Mouse (Mus musculus): ENCODE data around the gene Ttyh2. TPM values are rescaled to one million over a fixed set of nuclear protein-coding genes. Genes with fewer than 3 reads are reported as not detected.

Ttyh2 gene
- polyA plus RNA-seq, 1 experiment from 2014 or later: 9.3 TPM

DNA sequence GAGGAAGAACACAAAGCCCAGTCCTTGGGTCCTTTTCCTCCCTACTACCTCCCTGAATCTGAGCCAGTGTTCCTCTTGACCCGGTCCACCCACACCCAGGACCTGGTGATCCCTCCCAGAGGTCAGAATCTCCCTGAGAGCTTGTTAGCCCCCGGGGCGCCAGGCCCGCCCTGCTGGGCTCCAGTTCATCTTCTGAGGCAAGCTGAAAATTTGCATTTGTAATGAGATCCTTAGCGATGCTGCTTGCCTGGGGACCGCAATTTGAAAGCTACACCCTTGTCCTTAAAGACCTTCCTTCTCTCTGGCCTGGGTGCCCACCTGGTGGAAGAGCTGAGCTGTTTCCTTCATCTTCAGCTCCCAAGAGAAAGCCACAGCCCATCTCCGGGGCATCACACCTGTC is 17.4 kb downstream of the Ttyh2 start:
- H3K4me2 ChIP-seq: no peak overlapping the region

DNA sequence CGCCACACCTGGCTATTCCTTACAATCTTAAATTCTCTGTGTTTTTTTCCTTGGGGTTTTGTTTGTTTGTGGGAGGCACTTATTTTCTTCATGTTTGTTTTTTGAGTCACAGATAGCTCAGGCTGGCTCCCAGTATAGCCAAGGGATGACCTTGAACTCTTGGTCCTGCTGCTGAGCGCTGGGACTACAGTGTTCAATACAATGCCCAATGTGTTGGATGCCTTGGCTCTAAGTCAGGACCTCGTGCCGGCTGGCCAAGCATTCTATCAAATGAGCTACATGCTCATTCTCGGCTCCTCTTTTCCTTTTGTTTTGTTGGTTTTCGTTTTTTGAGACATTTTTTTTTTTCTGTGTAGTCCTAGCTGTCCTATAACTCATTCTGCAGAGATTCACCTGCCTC is 18.2 kb downstream of the Ttyh2 start:
- Histone ChIP-seq H3K36me3 (no peaks in the 10 kb centered on the region), H3K4me3 (no peak overlapping the region), H3K4me1 (replicated peaks) (no peaks in the 10 kb centered on the region), H3K4me2 (no peak overlapping the region), H3K9ac (no peak overlapping the region), H3K27ac (no peak overlapping the region), H3K9me3 (replicated peaks) (no peaks in the 10 kb centered on the region), H3K27me3 (no peaks in the 10 kb centered on the region)
- no peak for ATAC-seq (replicated peaks; ENCODE audit: insufficient number of reproducible peaks, insufficient read depth, low FRiP score, low read depth)
- 79% methylated on average over 6 of the region's 6 CpGs for WGBS

More for the DNA sequence above, 17.4 kb downstream of the Ttyh2 start:
- H3K36me3 ChIP-seq: no peaks in the 10 kb centered on the region
- ATAC-seq (replicated peaks; ENCODE audit: insufficient number of reproducible peaks, insufficient read depth, low FRiP score, low read depth): no peak
- H3K4me3 ChIP-seq: no peak overlapping the region
- H3K27me3 ChIP-seq: no peaks in the 10 kb centered on the region
- H3K27ac ChIP-seq: no peak overlapping the region
- H3K9ac ChIP-seq: no peak overlapping the region
- H3K4me1 ChIP-seq (replicated peaks): no peaks in the 10 kb centered on the region
- whole genome bisulfite sequencing: 63% methylated on average over 7 of the region's 7 CpGs
- no peaks in the 10 kb centered on the region for H3K9me3 ChIP-seq (replicated peaks)

DNA sequence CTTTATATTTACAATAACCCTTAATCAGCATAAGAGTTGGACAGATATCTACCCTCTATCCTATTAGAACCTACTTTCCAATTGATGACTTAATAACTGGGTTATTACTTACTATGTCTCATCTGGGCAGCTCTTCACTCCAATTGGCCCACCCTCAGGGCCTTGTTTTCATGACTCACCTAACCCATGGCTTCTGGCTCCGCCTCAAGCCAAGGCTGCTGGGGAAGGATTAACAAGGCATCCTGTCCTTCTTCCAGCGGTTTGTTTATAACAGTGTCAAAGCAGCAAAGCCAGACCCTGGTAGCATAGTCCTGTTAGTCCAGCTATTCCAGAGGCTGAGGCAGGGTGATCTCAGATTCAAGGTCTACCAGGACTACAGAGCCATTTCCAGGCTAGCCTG is 19.2 kb downstream of the Ttyh2 start:
- no peak overlapping the region for H3K9ac ChIP-seq
- ATAC-seq (replicated peaks; ENCODE audit: insufficient number of reproducible peaks, insufficient read depth, low FRiP score, low read depth): no peak
- no peak overlapping the region for H3K27ac ChIP-seq
- H3K36me3 ChIP-seq: no peaks in the 10 kb centered on the region
- H3K9me3 ChIP-seq (replicated peaks): no peaks in the 10 kb centered on the region
- 78% methylated on average over 2 of the region's 2 CpGs for WGBS
- H3K4me1 ChIP-seq (replicated peaks): no peaks in the 10 kb centered on the region
- H3K27me3 ChIP-seq: no peaks in the 10 kb centered on the region
- no peak overlapping the region for H3K4me2 ChIP-seq
- no peak overlapping the region for H3K4me3 ChIP-seq

DNA sequence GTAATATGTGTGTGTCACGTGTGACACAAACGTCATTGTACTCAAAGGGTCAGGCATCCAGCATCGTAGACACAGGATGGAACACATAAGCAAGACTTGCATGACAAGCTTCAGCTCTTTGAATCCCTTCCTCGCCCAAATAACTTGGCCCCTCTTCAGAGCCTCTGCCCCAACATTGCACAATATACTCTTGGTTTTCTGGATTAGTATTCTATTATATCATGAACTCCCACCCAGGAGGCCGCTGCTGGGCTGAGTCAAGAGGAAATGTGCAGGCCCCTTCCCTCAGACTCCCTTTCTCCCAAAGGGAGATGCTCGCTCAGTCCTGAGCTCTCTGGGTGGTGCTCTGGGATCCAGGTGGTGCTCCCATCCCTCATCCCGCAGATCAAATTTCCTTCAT is 23.3 kb downstream of the Ttyh2 start:
- H3K27ac ChIP-seq: no peak overlapping the region
- no peaks in the 10 kb centered on the region for H3K36me3 ChIP-seq
- peaks cover 3% of the 10 kb centered on the region for H3K4me1 ChIP-seq (replicated peaks)
- no peak for ATAC-seq (replicated peaks; ENCODE audit: insufficient number of reproducible peaks, insufficient read depth, low FRiP score, low read depth)
- H3K9ac ChIP-seq: no peak overlapping the region
- no peaks in the 10 kb centered on the region for H3K9me3 ChIP-seq (replicated peaks)
- no peaks in the 10 kb centered on the region for H3K27me3 ChIP-seq
- 85% methylated on average over 7 of the region's 7 CpGs for WGBS
- H3K4me3 ChIP-seq: no peak overlapping the region
- no peak overlapping the region for H3K4me2 ChIP-seq

DNA sequence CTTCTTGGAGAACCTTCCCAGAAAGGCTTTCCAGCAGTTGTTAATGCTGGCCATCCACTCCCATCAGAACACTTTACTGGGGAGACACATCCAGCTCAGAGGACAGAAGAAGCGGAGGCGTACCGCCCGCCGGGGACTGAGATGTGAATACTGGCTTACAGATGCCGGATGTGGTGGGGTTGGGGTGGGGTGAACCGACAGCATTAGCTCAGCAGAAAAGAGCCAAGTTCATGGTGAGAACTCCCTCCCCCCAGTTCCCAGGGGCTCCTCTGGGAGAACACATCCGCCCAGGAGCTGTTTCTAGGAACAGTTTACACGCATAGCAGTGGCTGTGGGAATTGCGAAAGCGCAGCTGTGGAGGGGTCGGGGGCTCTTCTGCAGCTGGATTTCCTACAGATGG is 24.3 kb downstream of the Ttyh2 start:
- ATAC-seq (replicated peaks; ENCODE audit: insufficient number of reproducible peaks, insufficient read depth, low FRiP score, low read depth): peak; percentile 67
- Histone ChIP-seq H3K9me3 (replicated peaks) (no peaks in the 10 kb centered on the region), H3K27me3 (no peaks in the 10 kb centered on the region), H3K9ac (no peak overlapping the region), H3K27ac (peak overlapping the region; percentile 38; the same call in 1 of the 2 replicates), H3K4me2 (no peak overlapping the region), H3K36me3 (no peaks in the 10 kb centered on the region), H3K4me3 (no peak overlapping the region), H3K4me1 (replicated peaks) (peaks cover 12% of the 10 kb centered on the region)
- 75% methylated on average over 12 of the region's 12 CpGs for WGBS

DNA sequence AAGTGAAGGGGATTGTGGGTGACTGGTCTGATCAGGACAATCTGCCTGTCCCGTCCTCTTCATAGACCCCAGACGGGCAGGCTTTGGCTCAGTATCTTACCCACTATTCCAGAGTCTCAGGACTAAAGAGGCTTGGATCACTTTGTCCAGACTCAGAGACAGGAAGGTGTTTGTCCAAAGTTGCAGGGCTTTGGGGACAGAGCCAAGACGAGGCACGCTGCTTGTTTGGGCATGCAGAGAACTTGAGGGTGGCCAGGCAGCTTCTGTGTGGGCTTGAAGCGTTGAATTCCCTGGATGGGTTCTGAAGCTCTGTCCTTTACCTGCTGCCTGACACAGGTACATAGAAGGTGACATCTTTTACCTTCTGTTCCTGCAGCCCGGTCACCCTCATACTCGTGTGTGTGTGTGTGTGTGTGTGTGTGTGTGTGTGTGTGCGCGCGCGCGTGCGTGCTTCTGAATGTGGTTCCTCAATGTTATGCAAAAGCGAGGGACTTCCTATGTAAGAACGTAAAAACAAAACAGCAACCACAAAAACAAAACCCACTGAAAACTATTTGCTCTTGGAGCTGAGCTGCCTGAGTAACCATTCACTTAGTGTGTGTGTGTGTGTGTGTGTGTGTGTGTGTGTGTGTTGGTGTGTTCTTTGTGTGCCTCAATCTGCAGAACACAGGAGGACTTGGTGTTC is 27.2 kb downstream of the Ttyh2 start:
- Histone ChIP-seq H3K9ac (no peak overlapping the region), H3K9me3 (replicated peaks) (no peaks in the 10 kb centered on the region), H3K4me2 (no peak overlapping the region), H3K27me3 (no peaks in the 10 kb centered on the region), H3K27ac (no peak overlapping the region), H3K4me1 (replicated peaks) (peaks cover 15% of the 10 kb centered on the region), H3K36me3 (no peaks in the 10 kb centered on the region), H3K4me3 (no peak overlapping the region)
- ATAC-seq (replicated peaks; ENCODE audit: insufficient number of reproducible peaks, insufficient read depth, low FRiP score, low read depth): no peak
- 83% methylated on average over 15 of the region's 15 CpGs for WGBS

DNA sequence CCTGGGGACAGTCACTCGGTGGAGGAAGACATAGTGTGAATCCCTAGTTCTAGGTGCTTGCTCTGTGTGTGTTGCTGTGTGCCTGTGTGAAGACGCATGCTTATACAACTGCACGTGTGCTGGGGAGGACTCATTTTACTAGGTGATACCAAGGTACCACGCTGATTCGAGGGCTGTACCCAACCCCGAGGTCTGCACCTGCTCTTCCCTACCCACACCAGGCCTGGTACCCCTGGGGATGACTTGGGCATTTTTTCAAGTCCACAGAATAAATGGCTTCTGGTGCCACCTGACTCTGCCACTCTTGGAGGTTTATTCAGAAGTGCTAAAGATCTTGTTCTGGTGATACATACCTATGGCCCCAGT is 27.7 kb downstream of the Ttyh2 start:
- H3K4me2 ChIP-seq: no peak overlapping the region
- WGBS: 75% methylated on average over 6 of the region's 6 CpGs

DNA sequence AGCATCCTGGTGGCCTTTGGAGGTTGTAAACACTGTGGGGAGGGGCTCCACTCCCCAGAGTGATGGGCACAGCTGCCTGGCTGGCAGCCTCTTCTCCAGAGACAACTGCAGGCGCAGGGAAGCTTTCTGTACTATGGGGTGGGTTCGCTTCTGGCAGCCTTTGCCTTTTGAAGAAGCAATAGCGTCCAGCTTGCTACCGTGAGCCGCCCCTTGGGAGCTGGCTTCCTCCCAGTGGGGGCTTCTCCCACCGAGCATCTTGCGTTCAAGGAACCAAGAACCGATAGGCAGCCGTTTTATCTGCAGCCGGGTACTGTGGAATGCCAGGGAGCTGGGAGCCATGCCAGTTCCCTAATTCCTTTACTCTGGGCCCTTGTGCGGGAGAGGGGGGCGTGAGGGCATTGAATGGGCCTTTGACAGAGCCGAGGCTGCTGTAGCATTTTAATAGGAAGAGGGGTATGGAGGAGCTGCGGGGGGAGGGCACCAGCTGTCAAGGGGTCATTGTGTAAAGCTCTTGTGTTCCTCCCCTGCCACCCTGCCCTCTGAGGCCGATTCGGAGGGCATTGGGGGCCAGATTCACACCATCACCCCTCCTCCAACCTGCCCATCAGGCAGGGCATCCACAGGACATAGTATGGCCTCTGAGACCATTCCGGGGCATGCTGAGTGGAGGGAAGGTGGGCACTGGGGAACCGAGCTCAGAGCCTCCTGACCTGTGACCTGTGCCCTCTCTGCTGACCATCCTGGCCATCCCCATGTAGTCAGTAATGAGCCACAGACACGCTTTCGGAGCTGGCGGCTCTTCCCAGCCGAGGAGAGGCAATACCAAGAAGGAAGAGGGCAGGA is 29.1 kb downstream of the Ttyh2 start:
- no peak overlapping the region for H3K4me3 ChIP-seq
- peak overlapping the region; percentile 43; the same call in 1 of the 2 replicates for H3K4me2 ChIP-seq
- no peak; the same call in 1 of the 2 replicates for ATAC-seq (replicated peaks; ENCODE audit: insufficient number of reproducible peaks, insufficient read depth, low FRiP score, low read depth)
- no peaks in the 10 kb centered on the region for H3K9me3 ChIP-seq (replicated peaks)
- WGBS: 52% methylated on average over 22 of the region's 22 CpGs
- no peaks in the 10 kb centered on the region for H3K36me3 ChIP-seq
- no peaks in the 10 kb centered on the region for H3K27me3 ChIP-seq
- H3K4me1 ChIP-seq (replicated peaks): peaks cover 15% of the 10 kb centered on the region
- H3K9ac ChIP-seq: no peak overlapping the region
- no peak overlapping the region for H3K27ac ChIP-seq

More for the DNA sequence above, 27.7 kb downstream of the Ttyh2 start:
- H3K9me3 ChIP-seq (replicated peaks): no peaks in the 10 kb centered on the region
- H3K4me1 ChIP-seq (replicated peaks): peaks cover 15% of the 10 kb centered on the region
- H3K36me3 ChIP-seq: no peaks in the 10 kb centered on the region
- H3K27ac ChIP-seq: no peak overlapping the region
- no peak for ATAC-seq (replicated peaks; ENCODE audit: insufficient number of reproducible peaks, insufficient read depth, low FRiP score, low read depth)
- no peak overlapping the region for H3K9ac ChIP-seq
- no peak overlapping the region for H3K4me3 ChIP-seq
- no peaks in the 10 kb centered on the region for H3K27me3 ChIP-seq

DNA sequence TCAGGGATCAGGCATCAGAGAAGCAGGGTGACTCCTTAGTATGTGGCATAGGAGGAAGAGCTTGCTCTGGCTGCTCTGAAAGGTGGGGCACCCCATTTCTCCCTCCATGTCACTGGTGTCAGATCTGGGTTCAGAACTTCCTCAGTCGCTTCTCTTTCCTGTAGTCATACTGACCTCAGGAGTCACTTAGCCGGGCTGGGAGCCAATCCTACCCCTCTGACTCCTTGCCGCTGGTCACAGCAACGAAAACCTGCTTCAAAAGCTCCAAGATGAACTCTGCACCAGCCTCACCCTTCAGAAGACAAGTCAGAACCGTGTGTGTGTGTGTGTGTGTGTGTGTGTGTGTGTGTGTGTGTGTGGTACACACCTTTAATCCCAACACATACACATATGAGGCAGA is 31.1 kb downstream of the Ttyh2 start:
- ATAC-seq (replicated peaks; ENCODE audit: insufficient number of reproducible peaks, insufficient read depth, low FRiP score, low read depth): no peak
- Histone ChIP-seq H3K9me3 (replicated peaks) (no peaks in the 10 kb centered on the region), H3K36me3 (no peaks in the 10 kb centered on the region), H3K4me2 (no peak overlapping the region), H3K4me1 (replicated peaks) (peaks cover 15% of the 10 kb centered on the region), H3K27me3 (no peaks in the 10 kb centered on the region), H3K9ac (no peak overlapping the region), H3K27ac (no peak overlapping the region), H3K4me3 (no peak overlapping the region)
- WGBS: 62% methylated on average over 5 of the region's 5 CpGs

DNA sequence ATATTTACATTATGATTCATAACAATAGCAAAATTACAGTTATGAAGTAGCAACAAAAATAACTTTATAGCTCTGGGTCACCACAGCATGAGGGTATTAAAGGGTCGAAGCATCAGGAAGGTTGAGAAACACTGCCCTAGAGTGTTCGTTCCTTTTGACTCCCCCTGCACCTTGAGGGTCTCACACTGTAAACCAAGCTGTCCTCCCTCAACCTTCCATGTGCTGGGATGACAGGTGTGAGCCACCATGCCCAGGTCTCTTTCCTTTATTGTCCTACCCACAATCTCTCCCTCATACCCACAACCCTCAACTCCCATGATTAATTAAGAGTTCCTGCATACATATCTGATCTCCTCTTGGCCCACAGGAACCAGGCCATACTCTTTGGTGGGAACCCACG is 36.2 kb downstream of the Ttyh2 start:
- Histone ChIP-seq H3K4me3 (no peak overlapping the region), H3K9ac (no peak overlapping the region), H3K36me3 (no peaks in the 10 kb centered on the region)

DNA sequence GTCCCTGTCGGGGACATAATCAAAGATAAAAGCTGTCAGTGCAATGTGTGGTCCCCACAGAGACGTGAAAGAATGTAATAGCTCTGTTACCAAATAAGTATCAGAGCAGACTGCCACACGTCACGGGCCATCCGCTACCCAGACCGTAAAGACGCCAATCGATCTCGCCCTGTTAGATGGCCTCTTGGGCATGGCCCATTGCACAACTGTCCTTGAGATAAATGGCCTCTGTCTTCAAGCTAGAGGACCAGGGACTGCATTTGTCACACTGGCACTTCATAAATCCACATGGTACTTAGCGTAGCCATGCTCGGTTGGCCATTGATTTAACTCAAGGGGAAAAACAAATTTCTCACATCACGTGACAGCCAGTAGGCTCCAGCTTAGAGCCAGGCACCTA is 36.6 kb downstream of the Ttyh2 start:
- no peak overlapping the region for H3K4me3 ChIP-seq
- no peak overlapping the region for H3K4me2 ChIP-seq
- H3K9me3 ChIP-seq (replicated peaks): no peaks in the 10 kb centered on the region
- WGBS: 79% methylated on average over 12 of the region's 12 CpGs
- no peaks in the 10 kb centered on the region for H3K4me1 ChIP-seq (replicated peaks)
- H3K9ac ChIP-seq: no peak overlapping the region
- no peak for ATAC-seq (replicated peaks; ENCODE audit: insufficient number of reproducible peaks, insufficient read depth, low FRiP score, low read depth)
- no peaks in the 10 kb centered on the region for H3K36me3 ChIP-seq
- H3K27me3 ChIP-seq: no peaks in the 10 kb centered on the region
- H3K27ac ChIP-seq: no peak overlapping the region

More for the DNA sequence above, 36.2 kb downstream of the Ttyh2 start:
- Histone ChIP-seq H3K27me3 (no peaks in the 10 kb centered on the region), H3K27ac (no peak overlapping the region), H3K9me3 (replicated peaks) (no peaks in the 10 kb centered on the region), H3K4me2 (no peak overlapping the region), H3K4me1 (replicated peaks) (no peaks in the 10 kb centered on the region)
- ATAC-seq (replicated peaks; ENCODE audit: insufficient number of reproducible peaks, insufficient read depth, low FRiP score, low read depth): no peak
- WGBS: 78% methylated on average over 3 of the region's 3 CpGs

DNA sequence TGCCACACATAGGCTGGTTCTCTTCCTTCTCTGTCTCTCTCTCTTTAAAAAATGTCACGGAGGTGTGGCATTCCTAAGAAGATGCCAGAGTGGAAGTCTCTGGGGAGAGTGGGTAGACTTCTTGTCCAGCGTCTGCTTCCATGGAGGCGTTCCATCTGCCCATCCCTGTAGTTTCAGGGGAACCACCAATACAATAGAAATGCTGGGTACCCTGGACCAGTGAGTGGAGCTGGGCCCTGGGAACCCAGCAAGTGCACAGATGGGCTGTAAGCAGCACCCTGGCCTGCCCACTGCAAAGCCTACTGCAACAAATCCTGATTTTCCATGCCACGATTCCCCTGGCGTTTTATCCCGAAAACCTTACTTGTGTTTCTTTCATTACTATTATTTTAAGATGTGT is 39.3 kb downstream of the Ttyh2 start:
- no peaks in the 10 kb centered on the region for H3K36me3 ChIP-seq
- no peaks in the 10 kb centered on the region for H3K27me3 ChIP-seq
- H3K9ac ChIP-seq: no peak overlapping the region
- H3K9me3 ChIP-seq (replicated peaks): no peaks in the 10 kb centered on the region
- H3K4me1 ChIP-seq (replicated peaks): no peaks in the 10 kb centered on the region
- no peak for ATAC-seq (replicated peaks; ENCODE audit: insufficient number of reproducible peaks, insufficient read depth, low FRiP score, low read depth)
- 85% methylated on average over 6 of the region's 6 CpGs for WGBS
- no peak overlapping the region for H3K4me3 ChIP-seq
- no peak overlapping the region for H3K4me2 ChIP-seq
- H3K27ac ChIP-seq: no peak overlapping the region

All from heart, embryonic 15.5 days (tissue).